Mouse (Mus musculus) myocyte (in vitro differentiated cells): Measurements from ENCODE around the gene Entpd3.

ENCODE experiments used
- MYOG ChIP-seq, 3 experiments: IDR thresholded peaks; one replicate each; pipeline ENCODE4 v1.6.1; 2011; ENCODE audit warnings: control low read depth in 2 of 3, low read depth in 2 of 3, mild to moderate bottlenecking in 2 of 3; ENCODE audit not compliant: insufficient read length in 2 of 3, control insufficient read depth in 1 of 3, insufficient read depth in 1 of 3
- POLR2A ChIP-seq: IDR thresholded peaks from one replicate; pipeline ENCODE4 v1.6.1; 2011; ENCODE audit warnings: low read depth, mild to moderate bottlenecking, control low read depth, moderate library complexity; ENCODE audit not compliant: insufficient read length
- TCF12 ChIP-seq: IDR thresholded peaks from one replicate; pipeline ENCODE4 v1.6.1; 2011; ENCODE audit warnings: mild to moderate bottlenecking, control low read depth; ENCODE audit not compliant: poor library complexity, insufficient read depth, severe bottlenecking

DNA sequence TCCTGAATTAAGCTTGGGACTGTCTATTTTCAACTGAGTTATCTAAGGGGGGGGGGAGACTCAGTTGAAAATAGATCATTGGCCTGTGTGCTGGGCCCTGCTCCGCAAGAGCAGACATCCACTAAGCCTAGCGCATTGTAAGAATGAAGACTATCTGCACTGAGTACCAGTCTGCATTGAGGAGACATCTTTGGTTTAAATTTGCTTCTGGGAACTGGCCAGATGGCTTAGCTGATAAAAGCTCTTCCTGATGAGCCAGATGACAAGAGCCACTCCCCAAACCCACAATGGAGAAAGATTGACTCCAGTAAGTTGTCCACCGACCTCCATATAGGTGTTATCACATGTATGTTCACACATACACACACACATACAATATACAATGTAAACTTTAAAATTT, 24.0 kb downstream of the Entpd3 start:
- no peak for TF ChIP-seq MYOG (IDR thresholded peaks at IDR 0.05; ENCODE audit: control insufficient read depth in 1 of 3, insufficient read depth in 1 of 3, insufficient read length in 2 of 3, low read depth in 2 of 3)
- no peak for TF ChIP-seq TCF12
- TF ChIP-seq POLR2A: no peak
